Mouse (Mus musculus) erythroblast, embryonic 14.5 days (primary cell): ENCODE data around the gene Atat1. TPM values are rescaled to one million over a fixed set of nuclear protein-coding genes. Genes with fewer than 3 reads are reported as not detected.

Source experiments
- H3K27me3 ChIP-seq: 2 replicates; pipeline ENCODE4 v1.6.1; 2012; ENCODE audit warnings: inconsistent platforms; ENCODE audit not compliant: control insufficient read depth
- H3K36me3 ChIP-seq: 2 replicates; pipeline ENCODE4 v1.6.1; 2012; ENCODE audit warnings: mild to moderate bottlenecking, inconsistent platforms; ENCODE audit not compliant: control insufficient read depth
- H3K4me1 ChIP-seq: 2 replicates; pipeline ENCODE4 v1.6.1; 2012; ENCODE audit warnings: inconsistent platforms; ENCODE audit not compliant: control insufficient read depth
- H3K4me3 ChIP-seq: replicated peaks from 2 replicates; pipeline ENCODE3; 2012; ENCODE audit warnings: moderate library complexity, mild to moderate bottlenecking, inconsistent platforms
- H3K9me3 ChIP-seq: 2 replicates; pipeline ENCODE4 v1.6.1; 2012; ENCODE audit warnings: low read length, inconsistent platforms, mixed read lengths; ENCODE audit not compliant: control insufficient read depth
- GATA1 ChIP-seq: IDR thresholded peaks from 2 replicates; pipeline ENCODE4 v1.6.1; 2012; ENCODE audit warnings: low read length, inconsistent platforms, mixed read lengths
- TAL1 ChIP-seq: IDR thresholded peaks from 3 replicates; pipeline ENCODE4 v1.6.1; 2012; ENCODE audit warnings: low read length, inconsistent platforms, mixed read lengths
- polyA plus RNA-seq: library from polyadenylated mRNA; stranded (reverse); fragments of >175 nt; gene quantifications from 2 replicates; pipeline ENCODE4 v1.2.3, GENCODE M21; 2012

The Atat1 gene
- polyA plus RNA-seq, 1 experiment = 1.1 TPM

GRCm38 (mm10) chr17:35919060-35919715 lies 9.3 kb upstream of the Atat1 start:
- H3K9me3 ChIP-seq = no peaks in the 10 kb centered on the region
- peaks cover 64% of the 10 kb centered on the region for H3K4me1 ChIP-seq

GRCm38 (mm10) chr17:35918276-35919059 lies 8.6 kb upstream of the Atat1 start:
- Histone ChIP-seq H3K4me3 (peak overlapping the region; percentile 73), H3K27me3 (no peaks in the 10 kb centered on the region), H3K9me3 (no peaks in the 10 kb centered on the region), H3K36me3 (peaks cover 66% of the 10 kb centered on the region), H3K4me1 (peaks cover 62% of the 10 kb centered on the region)
- TF ChIP-seq TAL1 = no peak

More at GRCm38 (mm10) chr17:35919060-35919715, 9.3 kb upstream of the Atat1 start:
- peaks cover 67% of the 10 kb centered on the region for H3K36me3 ChIP-seq
- peak; percentile 19; the same call in 1 of the 2 replicates for TF ChIP-seq GATA1
- TF ChIP-seq TAL1 = 0 out of 3 replicates have a peak, but pooled peaks have one; percentile 19
- H3K4me3 ChIP-seq = peak overlapping the region; percentile 73
- no peaks in the 10 kb centered on the region for H3K27me3 ChIP-seq

- Histone ChIP-seq H3K27me3 (no peaks in the 10 kb centered on the region), H3K36me3 (peaks cover 66% of the 10 kb centered on the region), H3K9me3 (no peaks in the 10 kb centered on the region), H3K4me3 (peak overlapping the region; percentile 73), H3K4me1 (peaks cover 66% of the 10 kb centered on the region)
- TF ChIP-seq GATA1 = no peak
- TF ChIP-seq TAL1 = no peak
Measured at GRCm38 (mm10) chr17:35917463-35918251, 7.8 kb upstream of the Atat1 start.

GRCm38 (mm10) chr17:35917143-35917462 lies 7.2 kb upstream of the Atat1 start:
- Histone ChIP-seq H3K36me3 (peaks cover 65% of the 10 kb centered on the region), H3K4me1 (peaks cover 66% of the 10 kb centered on the region), H3K9me3 (no peaks in the 10 kb centered on the region), H3K27me3 (no peaks in the 10 kb centered on the region), H3K4me3 (peak overlapping the region; percentile 73)
- no peak for TF ChIP-seq GATA1
- TF ChIP-seq TAL1 = no peak

GRCm38 (mm10) chr17:35916297-35917142 lies 6.6 kb upstream of the Atat1 start, which contains the start of the genes Mrps18b and Ppp1r10:
Gene Mrps18b (minus strand): TSS chr17:35916389.
Gene Ppp1r10 (plus strand): TSS chr17:35916434.
- no peaks in the 10 kb centered on the region for H3K9me3 ChIP-seq
- no peaks in the 10 kb centered on the region for H3K27me3 ChIP-seq
- peaks cover 65% of the 10 kb centered on the region for H3K36me3 ChIP-seq
- TF ChIP-seq GATA1 = no peak; the same call in 1 of the 2 replicates
- H3K4me1 ChIP-seq = peaks cover 63% of the 10 kb centered on the region
- H3K4me3 ChIP-seq = peak within 1 kb of the TSS; percentile 73

- TF ChIP-seq GATA1 = no peak
- no peak for TF ChIP-seq TAL1
- peaks cover 62% of the 10 kb centered on the region for H3K4me1 ChIP-seq
- H3K36me3 ChIP-seq = peaks cover 65% of the 10 kb centered on the region
- H3K27me3 ChIP-seq = no peaks in the 10 kb centered on the region
- peak overlapping the region; percentile 73 for H3K4me3 ChIP-seq
- H3K9me3 ChIP-seq = no peaks in the 10 kb centered on the region
Measured at GRCm38 (mm10) chr17:35915538-35916296, 5.8 kb upstream of the Atat1 start.

GRCm38 (mm10) chr17:35914975-35915374 lies 5.1 kb upstream of the Atat1 start:
- H3K4me1 ChIP-seq = peaks cover 57% of the 10 kb centered on the region
- no peaks in the 10 kb centered on the region for H3K9me3 ChIP-seq
- H3K4me3 ChIP-seq = peak overlapping the region; percentile 25
- TF ChIP-seq GATA1 (no peak), TAL1 (no peak)
- no peaks in the 10 kb centered on the region for H3K27me3 ChIP-seq
- peaks cover 61% of the 10 kb centered on the region for H3K36me3 ChIP-seq
